Mouse (Mus musculus): Measurements from ENCODE around the gene Cpt1a.

The Cpt1a gene

GRCm38 (mm10) chr19:3365089-3365488, 43.0 kb downstream of the Cpt1a start:
- DNase-seq (ENCODE audit: low spot score in 2 of 2): no peak

- no peak for DNase-seq (ENCODE audit: low spot score in 2 of 2)
Observed at GRCm38 (mm10) chr19:3368276-3368675, 46.1 kb downstream of the Cpt1a start.

- no peak for DNase-seq (ENCODE audit: low spot score in 2 of 2)
Observed at GRCm38 (mm10) chr19:3373380-3373779, 51.2 kb downstream of the Cpt1a start.

- no peak for DNase-seq (ENCODE audit: low spot score in 2 of 2)
Observed at GRCm38 (mm10) chr19:3374028-3374427, 51.9 kb downstream of the Cpt1a start.

GRCm38 (mm10) chr19:3375945-3376495, 53.9 kb downstream of the Cpt1a start:
- no peak for DNase-seq (ENCODE audit: low spot score in 2 of 2)

- no peak for DNase-seq (ENCODE audit: low spot score in 2 of 2)
Observed at GRCm38 (mm10) chr19:3376966-3377715, 55.0 kb downstream of the Cpt1a start.

- no peak for DNase-seq (ENCODE audit: low spot score in 2 of 2)
Observed at GRCm38 (mm10) chr19:3378614-3379013, 56.5 kb downstream of the Cpt1a start.

- DNase-seq (ENCODE audit: low spot score in 2 of 2): no peak
Observed at GRCm38 (mm10) chr19:3388061-3388460, 65.9 kb downstream of the Cpt1a start.

GRCm38 (mm10) chr19:3388629-3389057, 66.5 kb downstream of the Cpt1a start, which contains the start of gene Tesmin:
Gene Tesmin (plus strand): TSS chr19:3388857.
- peak; percentile 81 to 94 for DNase-seq (ENCODE audit: low spot score in 2 of 2)

GRCm38 (mm10) chr19:3389089-3389488, 67.0 kb downstream of the Cpt1a start:
- peak; percentile 82 to 91 for DNase-seq (ENCODE audit: low spot score in 2 of 2)

- no peak for DNase-seq (ENCODE audit: low spot score in 2 of 2)
Observed at GRCm38 (mm10) chr19:3392384-3392783, 70.2 kb downstream of the Cpt1a start.

GRCm38 (mm10) chr19:3394216-3394615, 72.1 kb downstream of the Cpt1a start:
- no peak for DNase-seq (ENCODE audit: low spot score in 2 of 2)

- DNase-seq (ENCODE audit: low spot score in 2 of 2): no peak
Observed at GRCm38 (mm10) chr19:3400057-3400456, 77.9 kb downstream of the Cpt1a start.

GRCm38 (mm10) chr19:3401504-3401903, 79.4 kb downstream of the Cpt1a start:
- no peak for DNase-seq (ENCODE audit: low spot score in 2 of 2)

- peak in 1 of 2 experiments; percentile 28 for DNase-seq (ENCODE audit: low spot score in 2 of 2)
Observed at GRCm38 (mm10) chr19:3401943-3402342, 79.8 kb downstream of the Cpt1a start.

GRCm38 (mm10) chr19:3402390-3402789, 80.3 kb downstream of the Cpt1a start:
- DNase-seq (ENCODE audit: low spot score in 2 of 2): no peak

- DNase-seq (ENCODE audit: low spot score in 2 of 2): no peak
Observed at GRCm38 (mm10) chr19:3404030-3404429, 81.9 kb downstream of the Cpt1a start.

- DNase-seq (ENCODE audit: low spot score in 2 of 2): no peak
Observed at GRCm38 (mm10) chr19:3405531-3406281, 83.6 kb downstream of the Cpt1a start.

- no peak for DNase-seq (ENCODE audit: low spot score in 2 of 2)
Observed at GRCm38 (mm10) chr19:3414268-3414733, 92.2 kb downstream of the Cpt1a start, which contains the start of gene Gal. Gene Gal (minus strand): TSS chr19:3414544.

GRCm38 (mm10) chr19:3419251-3419650, 97.1 kb downstream of the Cpt1a start:
- DNase-seq (ENCODE audit: low spot score in 2 of 2): no peak

GRCm38 (mm10) chr19:3422488-3422887, 100.4 kb downstream of the Cpt1a start:
- DNase-seq (ENCODE audit: low spot score in 2 of 2): no peak

GRCm38 (mm10) chr19:3422981-3423380, 100.8 kb downstream of the Cpt1a start:
- no peak for DNase-seq (ENCODE audit: low spot score in 2 of 2)

Data from cerebellum, postnatal 4 days (tissue).